Mouse (Mus musculus): Measurements from ENCODE around the gene Dcun1d3. TPM values are rescaled to one million over a fixed set of nuclear protein-coding genes. Genes with fewer than 3 reads are reported as not detected.

Dcun1d3 gene
- total and polyA plus RNA-seq, 3 experiments = 2.5 to 5.6 TPM; not detected in 1

DNA sequence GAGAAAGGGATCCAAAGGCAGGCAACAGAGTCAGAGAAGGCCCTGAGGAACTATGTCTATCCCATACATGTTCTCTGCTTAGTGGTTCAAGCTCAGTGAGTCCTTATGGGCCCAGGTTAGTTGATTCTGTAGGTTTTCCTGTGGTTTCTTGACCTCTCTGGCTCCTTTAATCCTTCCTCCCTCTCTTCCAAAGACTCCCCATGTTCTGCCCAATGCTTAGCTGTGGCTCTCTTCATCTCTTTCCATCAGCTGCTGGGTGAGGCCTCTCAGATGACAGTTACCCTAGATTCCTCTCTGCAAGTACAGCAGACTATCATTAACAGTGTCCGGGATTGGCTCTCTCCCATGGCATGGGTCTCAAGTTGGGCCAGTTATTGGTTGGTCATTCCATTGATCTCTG, 60.7 kb downstream of the Dcun1d3 start:
- Histone ChIP-seq H3K9ac (ENCODE audit: control insufficient read depth, low read depth, low read length, poor library complexity, severe bottlenecking) (no peak overlapping the region), H3K36me3 (ENCODE audit: control insufficient read depth in 1 of 2, insufficient read depth in 2 of 2, low read length in 2 of 2) (peaks cover 0 to 2% of the 10 kb centered on the region in 2 experiments; a peak in 2 of 4 replicates), H3K4me1 (ENCODE audit: control insufficient read depth in 1 of 2, insufficient read depth in 2 of 2, low read length in 2 of 2) (peaks cover 0 to 2% of the 10 kb centered on the region in 2 experiments; a peak in 1 of 4 replicates), H3K4me3 (ENCODE audit: control insufficient read depth in 1 of 2, insufficient read depth in 1 of 2, low read depth in 2 of 2, low read length in 2 of 2) (no peak overlapping the region), H3K27me3 (ENCODE audit: control insufficient read depth in 1 of 2, insufficient read depth in 2 of 2, low read length in 2 of 2) (no peaks in the 10 kb centered on the region), H3K9me3 (replicated peaks; ENCODE audit: insufficient read depth, low read length) (no peaks in the 10 kb centered on the region), H3K27ac (ENCODE audit: control insufficient read depth, low read depth, low read length) (no peak overlapping the region), H3K79me2 (ENCODE audit: control insufficient read depth, insufficient read depth, low read length, poor library complexity) (no peaks in the 10 kb centered on the region)
- no peak for TF ChIP-seq MYC (IDR thresholded peaks at IDR 0.05; ENCODE audit: low read depth, low read length)
- TF ChIP-seq HCFC1 (IDR thresholded peaks at IDR 0.05; ENCODE audit: low read depth, low read length) = no peak
- no peak for TF ChIP-seq USF1 (IDR thresholded peaks at IDR 0.05; ENCODE audit: low read depth, low read length)
- no peak for TF ChIP-seq UBTF (IDR thresholded peaks at IDR 0.05; ENCODE audit: borderline replicate concordance, insufficient read depth, low read depth, low read length)
- no peak for TF ChIP-seq MXI1 (IDR thresholded peaks at IDR 0.05; ENCODE audit: low read depth, low read length)
- TF ChIP-seq BHLHE40 (IDR thresholded peaks at IDR 0.05; ENCODE audit: borderline replicate concordance, low read depth, low read length) = no peak
- no peak for TF ChIP-seq CHD1 (IDR thresholded peaks at IDR 0.05; ENCODE audit: low read depth, low read length)
- no peak for TF ChIP-seq ELF1 (IDR thresholded peaks at IDR 0.05; ENCODE audit: low read depth, low read length)
- TF ChIP-seq RAD21 (IDR thresholded peaks at IDR 0.05; ENCODE audit: low read depth, low read length) = no peak
- no peak for TF ChIP-seq GATA1 (IDR thresholded peaks at IDR 0.05; ENCODE audit: low read depth, low read length)
- TF ChIP-seq SMC3 (IDR thresholded peaks at IDR 0.05; ENCODE audit: low read depth, low read length) = no peak
- TF ChIP-seq SIN3A (IDR thresholded peaks at IDR 0.05; ENCODE audit: low read length) = no peak
- no peak for TF ChIP-seq NRF1 (IDR thresholded peaks at IDR 0.05; ENCODE audit: insufficient read depth, low read depth, low read length, poor library complexity, severe bottlenecking)
- no peak for TF ChIP-seq NELFE (IDR thresholded peaks at IDR 0.05; ENCODE audit: low read depth, low read length)
- no peak for TF ChIP-seq E2F4 (IDR thresholded peaks at IDR 0.05; ENCODE audit: borderline replicate concordance, low read depth, low read length)
- TF ChIP-seq JUND (IDR thresholded peaks at IDR 0.05; ENCODE audit: low read depth, low read length) = no peak
- TF ChIP-seq ZNF384 (IDR thresholded peaks at IDR 0.05; ENCODE audit: low read depth, low read length) = no peak
- no peak for TF ChIP-seq ZC3H11A (IDR thresholded peaks at IDR 0.05; ENCODE audit: low read depth, low read length)
- TF ChIP-seq POLR2AphosphoS5 (IDR thresholded peaks at IDR 0.05; ENCODE audit: borderline replicate concordance, low read depth, low read length) = no peak
- TF ChIP-seq MAX (IDR thresholded peaks at IDR 0.05; ENCODE audit: low read length) = no peak
- DNase-seq (ENCODE audit: low read depth, low spot score) = no peak

DNA sequence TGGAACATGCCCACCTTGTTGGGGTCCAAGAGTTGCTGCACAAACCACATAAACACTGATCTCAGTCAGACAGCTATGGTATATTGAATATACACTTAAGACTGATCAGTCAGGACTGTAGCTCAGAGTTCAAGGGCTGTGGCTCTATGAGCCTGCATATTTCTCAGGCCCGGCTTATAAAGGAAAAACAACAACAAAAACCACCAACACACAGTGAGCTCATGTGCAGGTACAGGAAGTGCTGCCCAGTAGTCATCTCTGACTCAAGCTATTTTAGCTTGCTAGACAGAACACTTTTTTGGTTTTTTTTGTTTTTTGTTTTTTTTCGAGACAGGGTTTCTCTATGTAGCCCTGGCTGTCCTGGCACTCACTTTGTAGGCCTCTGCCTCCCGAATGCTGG, 87.4 kb downstream of the Dcun1d3 start:
- Histone ChIP-seq H3K9me3 (replicated peaks; ENCODE audit: insufficient read depth, low read length) (no peaks in the 10 kb centered on the region), H3K27me3 (ENCODE audit: control insufficient read depth in 1 of 2, insufficient read depth in 2 of 2, low read length in 2 of 2) (no peaks in the 10 kb centered on the region), H3K79me2 (ENCODE audit: control insufficient read depth, insufficient read depth, low read length, poor library complexity) (no peaks in the 10 kb centered on the region), H3K27ac (ENCODE audit: control insufficient read depth, low read depth, low read length) (no peak overlapping the region), H3K4me1 (ENCODE audit: control insufficient read depth in 1 of 2, insufficient read depth in 2 of 2, low read length in 2 of 2) (no peaks in the 10 kb centered on the region), H3K36me3 (ENCODE audit: control insufficient read depth in 1 of 2, insufficient read depth in 2 of 2, low read length in 2 of 2) (peaks cover 0 to 23% of the 10 kb centered on the region in 2 experiments; a peak in 2 of 4 replicates), H3K9ac (ENCODE audit: control insufficient read depth, low read depth, low read length, poor library complexity, severe bottlenecking) (no peak overlapping the region), H3K4me3 (ENCODE audit: control insufficient read depth in 1 of 2, insufficient read depth in 1 of 2, low read depth in 2 of 2, low read length in 2 of 2) (no peak overlapping the region)
- TF ChIP-seq EP300 (IDR thresholded peaks at IDR 0.05; ENCODE audit: low read depth in 1 of 2, low read length in 2 of 2) (no peak), HCFC1 (IDR thresholded peaks at IDR 0.05; ENCODE audit: low read depth, low read length) (no peak), GABPA (IDR thresholded peaks at IDR 0.05; ENCODE audit: low read depth, low read length) (no peak), E2F4 (IDR thresholded peaks at IDR 0.05; ENCODE audit: borderline replicate concordance, low read depth, low read length) (no peak), GATA1 (IDR thresholded peaks at IDR 0.05; ENCODE audit: low read depth, low read length) (no peak), POLR2AphosphoS2 (IDR thresholded peaks at IDR 0.05; ENCODE audit: low read length) (no peak), POLR2AphosphoS5 (IDR thresholded peaks at IDR 0.05; ENCODE audit: borderline replicate concordance, low read depth, low read length) (no peak), ELF1 (IDR thresholded peaks at IDR 0.05; ENCODE audit: low read depth, low read length) (no peak), TAL1 (IDR thresholded peaks at IDR 0.05; ENCODE audit: low read length) (no peak), POLR2A (IDR thresholded peaks at IDR 0.05; ENCODE audit: control insufficient read depth in 1 of 2, insufficient read depth in 1 of 2, low read depth in 1 of 2, low read length in 2 of 2, poor library complexity in 1 of 2) (no peak), NRF1 (IDR thresholded peaks at IDR 0.05; ENCODE audit: insufficient read depth, low read depth, low read length, poor library complexity, severe bottlenecking) (no peak), ZNF384 (IDR thresholded peaks at IDR 0.05; ENCODE audit: low read depth, low read length) (no peak), ZC3H11A (IDR thresholded peaks at IDR 0.05; ENCODE audit: low read depth, low read length) (no peak), SMC3 (IDR thresholded peaks at IDR 0.05; ENCODE audit: low read depth, low read length) (no peak), CHD2 (IDR thresholded peaks at IDR 0.05; ENCODE audit: low read length) (no peak), BHLHE40 (IDR thresholded peaks at IDR 0.05; ENCODE audit: borderline replicate concordance, low read depth, low read length) (no peak)
- no peak for DNase-seq (ENCODE audit: low read depth, low spot score)
